Mouse (Mus musculus) adrenal gland, postnatal 4 days (tissue): Measurements from ENCODE around the gene Rpgr. TPM values are rescaled to one million over a fixed set of nuclear protein-coding genes. Genes with fewer than 3 reads are reported as not detected.

Source experiments
- DNase-seq, 2 experiments: peaks; one replicate each; pipeline ENCODE4 v3.0.0; 2021 to 2022; ENCODE audit warnings: low spot score in 2 of 2, mixed read lengths in 2 of 2
- long read RNA-seq, 2 experiments: library from polyadenylated mRNA; stranded (forward); transcript quantifications; one replicate each; pipeline ENCODE4 v2.0.0; 2021
- total RNA-seq, 2 experiments: library from RNA; stranded (reverse); gene quantifications; 2 replicates each; pipeline ENCODE4 v1.2.3; 2021

The Rpgr gene
- 10 to 100 TPM in 1 of 2 experiments, 1 to 10 TPM in 1; 9.0 to 11.0 TPM for total RNA-seq
- long read RNA-seq, experiment 1, partial matches to known transcripts: 0 of 5 reads
- long read RNA-seq, experiment 1, other reads (novel, unspliced or antisense): 2 of 5 reads
- long read RNA-seq, experiment 2, partial matches to known transcripts: 2 of 10 reads
- long read RNA-seq, experiment 2, other reads (novel, unspliced or antisense): 1 of 10 reads

GRCm38 (mm10) chrX:10216410-10216949, at the start of gene Rpgr:
Gene Rpgr (minus strand): TSS chrX:10216920.
- DNase-seq: peak; percentile 62 to 82

- DNase-seq: no peak
These were observed 41.5 kb upstream of the Rpgr start for GRCm38 (mm10) chrX:10258260-10258659.

GRCm38 (mm10) chrX:10257774-10258173, 41.1 kb upstream of the Rpgr start:
- DNase-seq: no peak

DNA sequence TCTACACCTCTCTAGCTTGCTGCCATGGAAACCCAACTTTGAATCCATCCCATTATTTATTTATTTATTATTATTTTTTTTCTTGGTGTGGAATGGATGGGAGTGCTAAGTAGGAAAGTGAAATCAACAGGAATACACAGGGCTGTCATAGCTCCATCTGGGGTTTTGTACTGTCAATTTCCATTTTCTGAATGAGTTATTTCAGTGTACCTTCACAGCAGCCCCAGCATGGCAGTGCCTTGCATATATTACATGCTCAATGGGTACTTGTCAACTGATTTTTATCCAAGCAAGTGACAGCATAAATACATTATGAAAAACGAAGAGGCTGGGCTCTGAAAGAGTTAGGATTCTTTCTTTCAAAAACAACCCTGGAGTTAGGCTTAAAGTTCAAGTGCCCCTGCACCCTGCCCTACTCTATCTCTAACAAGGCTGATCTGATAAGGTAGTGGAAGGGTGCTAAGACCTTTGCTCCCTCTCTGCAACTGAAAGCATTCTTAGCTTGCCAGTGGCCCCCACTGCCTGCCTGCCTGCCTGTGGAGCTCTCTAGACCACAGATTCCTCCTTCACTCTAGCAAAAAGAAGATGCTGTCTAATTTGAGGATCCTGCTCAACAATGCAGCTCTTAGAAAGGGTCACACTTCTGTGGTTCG, 35.3 kb upstream of the Rpgr start, which contains the start of gene Otc:
Otc (plus strand) TSS at position 454 of the 653 bp plus-strand sequence.
- DNase-seq: no peak

DNA sequence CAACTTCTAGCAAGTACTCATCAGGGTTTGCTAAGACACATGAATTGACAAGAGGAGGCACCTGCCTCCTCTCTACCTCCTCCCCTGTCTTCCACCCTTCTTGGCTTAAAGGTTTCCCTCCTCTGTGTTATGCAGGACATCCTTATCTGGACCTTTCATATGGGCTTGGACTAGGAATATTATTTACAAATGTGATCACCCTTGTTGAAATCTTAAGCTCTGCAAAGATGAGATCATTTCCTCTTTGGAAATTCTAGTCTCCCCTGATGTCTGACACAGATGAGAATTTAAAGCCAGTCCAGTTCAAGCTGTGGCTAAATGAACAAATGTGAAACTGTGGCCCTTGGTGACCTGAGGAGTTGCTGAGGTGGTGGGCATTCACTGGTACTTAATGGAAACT, 34.6 kb upstream of the Rpgr start:
- DNase-seq: no peak

DNA sequence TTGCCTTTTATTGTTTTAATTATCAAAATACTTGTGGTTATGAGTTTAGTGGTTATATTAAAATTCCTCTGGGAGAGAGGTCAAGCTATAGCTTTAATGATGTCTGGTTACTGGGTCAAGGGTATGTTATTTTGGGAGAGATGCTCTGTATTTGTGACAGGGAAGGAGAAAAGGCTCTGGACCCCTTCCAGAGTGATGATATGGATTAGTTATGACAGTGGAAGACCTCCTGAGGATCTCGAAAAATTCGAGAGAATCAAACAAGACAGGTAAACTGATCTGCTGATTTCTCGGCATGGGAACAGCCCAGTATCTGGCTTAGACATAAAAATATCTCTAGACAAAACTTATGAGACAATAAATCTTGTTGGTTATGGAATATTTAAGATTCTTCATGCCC, 27.2 kb upstream of the Rpgr start:
- no peak for DNase-seq

DNA sequence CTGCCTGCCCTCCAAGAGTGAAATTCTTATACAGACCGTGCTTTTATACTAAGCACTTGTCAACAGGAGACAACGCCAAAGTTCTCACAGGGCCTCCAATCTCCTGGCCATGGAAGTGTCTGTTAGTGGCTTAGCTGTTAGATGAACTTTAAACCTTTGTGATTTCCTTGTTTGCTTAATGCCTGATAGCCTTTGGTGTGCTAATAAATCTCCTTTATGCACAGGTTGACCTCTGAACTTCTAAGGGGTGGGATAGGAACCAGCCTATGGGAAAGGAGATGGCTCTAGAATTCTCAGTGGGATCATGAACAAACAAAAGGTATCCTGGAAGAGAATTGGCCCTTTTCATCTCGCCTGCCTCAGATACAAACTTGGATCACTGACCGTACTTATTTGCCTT, 22.8 kb upstream of the Rpgr start:
- DNase-seq: no peak

DNA sequence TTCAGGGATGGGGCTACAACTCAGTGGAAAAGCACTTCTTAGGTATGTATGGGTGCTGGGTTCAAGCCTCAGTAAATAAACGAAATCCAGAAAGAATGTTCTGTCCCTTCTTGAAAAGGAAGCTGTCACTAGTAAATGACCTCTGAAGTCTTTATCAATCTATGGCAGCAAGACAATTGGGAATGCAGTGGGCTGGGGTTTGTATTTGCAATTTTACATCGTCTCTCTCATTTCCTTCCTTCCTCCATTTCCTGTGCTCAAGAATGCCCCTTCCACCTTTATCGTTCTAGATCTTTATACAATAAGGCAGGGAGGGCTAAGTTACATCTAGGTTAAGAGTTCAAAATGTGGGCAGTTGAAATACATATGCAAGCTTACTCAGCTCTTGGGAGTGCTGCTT, 17.9 kb upstream of the Rpgr start:
- no peak for DNase-seq

DNA sequence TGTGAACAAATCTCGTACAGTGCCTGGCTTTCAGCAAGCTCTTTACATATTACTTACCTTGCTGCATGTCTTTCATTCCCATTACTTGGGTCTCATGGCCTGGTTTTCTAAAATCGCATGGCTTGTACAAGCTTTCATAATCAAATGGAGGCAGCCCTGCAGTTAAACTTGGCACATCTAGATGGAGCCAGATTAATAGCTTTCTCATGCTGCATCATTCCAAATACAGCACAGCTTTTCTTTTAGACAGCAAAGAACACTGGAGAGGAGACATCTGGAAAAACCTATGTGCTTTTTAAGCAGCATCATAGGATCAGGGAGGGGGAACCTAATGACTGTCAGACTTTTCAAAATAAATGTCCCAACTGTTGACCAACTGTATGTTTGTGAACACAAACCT, 16.3 kb upstream of the Rpgr start:
- DNase-seq: no peak

- DNase-seq: no peak
These were observed 2.6 kb upstream of the Rpgr start for GRCm38 (mm10) chrX:10219281-10219680.

- no peak for DNase-seq
These were observed 748 bp downstream of the Rpgr start for GRCm38 (mm10) chrX:10215972-10216371.

- no peak for DNase-seq
These were observed 10.8 kb downstream of the Rpgr start for GRCm38 (mm10) chrX:10205937-10206336.

DNA sequence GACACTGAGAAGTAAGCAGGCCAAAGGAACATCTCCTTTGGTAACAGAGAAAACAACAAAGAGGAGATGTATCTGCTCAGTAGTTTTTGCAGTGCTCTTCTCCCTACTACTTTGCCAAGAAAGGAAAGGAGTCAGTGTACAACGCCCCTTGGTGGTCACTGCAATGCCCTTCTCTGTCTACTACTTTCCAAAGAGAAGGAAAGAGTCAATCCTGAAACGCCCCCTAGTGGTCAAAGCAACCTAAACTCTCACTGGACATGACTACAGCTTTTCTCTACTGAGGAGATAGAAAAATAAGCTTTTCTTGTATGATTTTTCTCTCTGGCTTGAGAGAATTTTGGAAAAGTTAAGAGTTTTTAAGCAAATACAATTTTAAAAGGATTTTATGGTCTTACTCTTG, 15.4 kb downstream of the Rpgr start:
- peak in 1 of 2 experiments; percentile 3 for DNase-seq

DNA sequence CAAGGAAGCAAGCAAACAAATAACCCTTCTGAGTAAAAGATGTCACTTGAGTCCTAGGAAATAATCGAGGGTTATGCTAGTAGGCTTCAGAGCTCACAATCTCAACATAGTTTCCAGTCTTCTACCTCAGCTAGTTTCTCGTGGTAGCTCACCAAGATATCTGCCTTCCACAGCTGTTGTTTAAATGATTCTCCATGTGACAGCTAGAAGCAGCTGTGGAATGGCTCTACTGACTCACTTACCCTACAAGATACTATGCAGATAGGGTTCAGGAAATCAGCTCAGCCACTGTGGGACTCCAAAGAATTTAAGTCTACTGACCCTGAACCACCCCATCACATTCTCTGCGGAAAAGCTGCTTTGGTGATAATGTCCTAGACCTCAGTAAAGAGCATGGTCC, 64.3 kb downstream of the Rpgr start:
- DNase-seq: no peak

- DNase-seq: no peak
These were observed 99.5 kb downstream of the Rpgr start, which contains the start of gene Srpx for GRCm38 (mm10) chrX:10117065-10117719. Gene Srpx (minus strand): TSS chrX:10117709.

DNA sequence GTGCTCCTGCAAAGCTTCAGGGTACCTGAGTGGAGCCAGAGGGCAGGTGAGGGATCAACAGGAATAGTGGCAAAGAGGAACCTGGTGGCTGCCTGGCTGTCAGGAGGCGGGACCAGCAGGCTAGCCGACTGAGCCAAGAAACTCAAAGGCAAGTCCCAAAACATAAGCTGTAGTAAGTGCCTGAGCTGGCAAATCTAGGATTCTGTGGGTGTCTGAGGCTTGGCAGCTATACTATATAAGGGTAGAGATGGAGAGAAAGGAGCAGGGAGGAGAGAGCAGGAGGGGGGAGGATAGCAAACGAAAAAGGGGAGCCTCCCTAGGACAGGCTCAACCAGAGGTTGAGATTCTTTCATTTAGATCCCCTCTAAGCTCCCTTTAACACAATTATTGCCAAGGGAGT, 100.9 kb downstream of the Rpgr start:
- no peak for DNase-seq

DNA sequence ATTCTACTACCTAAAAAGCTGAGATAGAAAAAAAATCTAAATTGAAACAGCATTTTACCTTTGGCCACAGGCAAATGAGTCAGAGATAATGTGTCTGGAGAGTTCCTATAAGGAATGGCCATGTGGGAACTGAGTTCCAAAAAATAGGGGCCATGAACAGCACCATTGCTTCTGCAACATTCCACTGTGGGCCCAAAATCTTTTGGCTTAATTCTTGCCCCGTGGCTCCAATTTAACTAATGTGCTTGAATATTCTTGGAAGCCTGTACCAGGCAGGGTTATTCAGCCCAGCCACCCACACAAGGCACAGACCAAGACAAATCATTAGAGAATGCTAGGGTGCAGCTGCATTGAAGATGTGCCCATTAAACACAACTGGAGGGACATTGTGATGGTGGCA, 106.0 kb downstream of the Rpgr start:
- DNase-seq: no peak

- DNase-seq: no peak
These were observed 108.2 kb downstream of the Rpgr start for GRCm38 (mm10) chrX:10108558-10108957.

GRCm38 (mm10) chrX:10105475-10105874, 111.2 kb downstream of the Rpgr start:
- DNase-seq: no peak

GRCm38 (mm10) chrX:10102739-10103138, 114.0 kb downstream of the Rpgr start:
- DNase-seq: no peak

DNA sequence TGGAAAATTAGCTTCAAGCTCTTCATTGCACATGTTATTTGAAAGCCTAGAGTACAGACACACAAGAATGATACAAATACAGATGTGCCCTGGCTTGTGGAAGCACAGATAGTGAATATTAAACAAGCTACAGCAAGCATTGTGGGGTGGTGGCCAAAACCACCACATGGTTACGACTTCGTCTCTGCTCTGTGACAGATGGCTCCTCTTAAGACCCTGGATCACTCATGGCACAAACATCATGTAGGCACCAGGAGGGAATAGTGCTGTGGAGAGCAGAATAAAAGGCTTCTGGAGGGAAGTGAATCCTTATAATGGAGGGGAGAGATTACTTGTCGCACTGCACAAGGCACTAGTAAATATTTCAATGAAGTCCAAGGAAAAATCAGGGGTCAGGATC, 120.9 kb downstream of the Rpgr start:
- DNase-seq: no peak

DNA sequence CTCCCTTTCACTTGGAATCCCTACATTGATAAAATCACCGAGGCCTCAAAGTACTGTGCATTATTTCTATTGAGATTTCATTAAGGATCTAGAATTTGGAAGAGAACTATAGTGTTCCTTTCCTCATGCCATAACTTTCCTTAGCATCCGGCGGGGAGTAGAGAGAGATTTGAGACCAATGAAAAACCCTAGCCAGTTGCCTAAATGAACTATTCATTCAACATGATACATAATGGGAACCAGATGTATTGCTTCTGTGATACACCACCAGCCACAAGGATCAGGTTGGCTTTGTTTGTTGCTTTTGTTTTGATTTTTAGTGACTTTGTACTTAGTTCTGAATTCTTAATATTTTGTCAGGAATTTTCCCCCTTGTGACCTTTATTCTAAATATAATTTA, 136.3 kb downstream of the Rpgr start:
- no peak for DNase-seq
